Mouse (Mus musculus) R1 (cell line): ENCODE data around the gene Ghr.

Experiments
- DNase-seq: peaks from one replicate; pipeline ENCODE4 v3.0.0-alpha.2; 2018; ENCODE audit warnings: low read depth, low spot score

The Ghr gene

GRCm38 (mm10) chr15:3536309-3536900 lies 46.9 kb downstream of the Ghr start:
- no peak for DNase-seq

GRCm38 (mm10) chr15:3514027-3514426 lies 69.3 kb downstream of the Ghr start:
- no peak for DNase-seq

- no peak for DNase-seq
Measured at GRCm38 (mm10) chr15:3512380-3512779, 70.9 kb downstream of the Ghr start.

- DNase-seq, result no peak
Measured at GRCm38 (mm10) chr15:3511639-3512171, 71.6 kb downstream of the Ghr start.

DNA sequence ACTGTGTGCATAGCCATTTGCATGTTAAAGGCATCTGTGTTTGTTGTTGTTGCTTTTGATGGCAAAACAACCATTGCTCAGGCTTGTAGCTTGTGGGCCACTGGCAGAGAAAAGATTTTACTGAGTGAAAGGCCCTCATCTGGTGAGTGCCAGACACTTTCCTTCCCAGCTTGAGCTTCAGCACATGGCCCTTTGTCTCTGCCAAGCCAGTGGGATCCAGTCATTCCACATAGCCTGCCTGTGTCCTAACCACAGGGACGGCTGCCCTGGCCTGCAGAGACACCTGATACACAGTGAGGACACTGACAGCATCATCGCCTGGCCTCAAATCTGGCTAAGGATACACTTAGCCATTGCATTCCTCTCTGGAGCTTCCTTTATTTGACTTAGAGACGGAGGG lies 74.2 kb downstream of the Ghr start:
- peak; percentile 2 for DNase-seq

- DNase-seq, result no peak
Measured at GRCm38 (mm10) chr15:3507329-3507728, 76.0 kb downstream of the Ghr start.

- no peak for DNase-seq
Measured at GRCm38 (mm10) chr15:3504700-3505099, 78.6 kb downstream of the Ghr start.

DNA sequence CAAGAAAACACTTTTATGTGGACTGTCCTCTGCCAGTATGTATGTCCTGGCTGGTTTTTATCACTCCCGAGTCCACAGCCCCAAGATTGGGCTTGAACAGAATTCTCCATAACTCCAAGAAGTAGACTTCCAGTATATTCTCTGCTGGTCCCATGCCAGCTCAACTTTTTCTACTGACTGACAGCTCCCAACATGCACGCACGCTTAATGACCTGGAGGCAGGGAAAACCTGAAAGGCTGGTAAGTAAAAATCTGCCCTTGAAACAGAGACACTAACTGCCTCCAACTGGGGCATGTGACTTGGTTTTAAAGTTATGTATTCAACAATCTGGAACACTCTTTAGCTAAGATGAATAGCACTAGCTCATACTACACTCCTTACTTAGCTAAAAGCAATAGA lies 81.6 kb downstream of the Ghr start:
- DNase-seq, result no peak

DNA sequence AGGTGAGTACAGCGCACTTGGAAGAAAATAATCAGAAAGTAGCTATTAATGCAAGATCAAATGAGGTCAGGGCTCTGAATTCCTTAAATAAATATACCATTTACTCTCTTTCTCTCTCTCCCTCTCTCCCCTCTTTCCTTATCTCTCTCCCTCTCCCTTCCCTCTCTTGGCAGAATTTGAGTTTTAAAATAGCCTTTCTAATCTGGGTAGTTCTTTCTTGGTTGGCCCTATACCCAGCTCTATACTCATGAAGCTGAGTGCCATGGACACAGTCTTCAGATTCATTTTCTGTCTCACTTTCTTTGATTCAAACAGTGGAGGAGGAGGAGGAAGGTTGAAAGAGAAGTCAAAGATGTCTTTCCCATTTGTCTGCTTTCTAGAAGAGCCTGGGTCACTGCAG lies 84.3 kb downstream of the Ghr start:
- no peak for DNase-seq

- peak; percentile 10 for DNase-seq
Measured at GRCm38 (mm10) chr15:3497946-3498580, 85.2 kb downstream of the Ghr start.

DNA sequence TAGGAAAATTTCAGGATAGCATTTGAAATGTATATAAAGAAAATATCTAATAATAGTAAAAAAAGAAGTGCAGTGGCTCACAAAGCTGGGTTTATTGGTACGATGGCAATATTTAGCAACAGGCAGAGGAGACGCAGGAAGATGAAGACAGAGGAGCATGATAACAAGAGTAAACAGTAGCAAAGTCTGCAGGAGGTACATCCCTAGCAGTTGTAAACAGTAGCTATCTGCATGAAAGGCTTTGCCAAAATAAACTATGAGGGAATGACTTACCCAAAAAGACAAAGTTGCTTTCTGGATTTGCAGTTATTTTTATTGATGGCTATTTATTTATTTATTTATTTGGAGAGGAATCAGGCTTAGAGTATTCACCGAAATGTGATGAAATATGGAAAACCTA lies 92.4 kb downstream of the Ghr start:
- no peak for DNase-seq

- DNase-seq, result no peak
Measured at GRCm38 (mm10) chr15:3490011-3490410, 93.3 kb downstream of the Ghr start.

- no peak for DNase-seq
Measured at GRCm38 (mm10) chr15:3489180-3489579, 94.1 kb downstream of the Ghr start.

DNA sequence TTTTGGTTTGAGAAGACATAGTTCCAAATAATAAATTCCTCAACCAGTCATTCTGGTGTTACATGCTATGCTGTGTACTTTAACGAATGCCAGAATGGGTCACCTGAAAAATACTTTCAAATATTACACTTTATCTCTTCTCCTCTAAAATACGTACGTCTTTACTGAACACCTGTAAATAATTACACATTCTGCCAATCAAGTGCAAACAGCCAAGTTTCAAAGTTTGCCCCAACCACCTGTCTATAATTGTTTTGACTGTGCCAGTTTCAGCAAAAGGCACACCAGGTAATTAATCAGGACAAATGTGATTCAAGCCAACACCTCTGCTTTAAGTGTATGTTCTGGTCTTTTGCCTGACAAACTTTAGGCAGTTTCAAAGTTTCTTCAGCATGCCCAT lies 94.7 kb downstream of the Ghr start:
- DNase-seq, result no peak

DNA sequence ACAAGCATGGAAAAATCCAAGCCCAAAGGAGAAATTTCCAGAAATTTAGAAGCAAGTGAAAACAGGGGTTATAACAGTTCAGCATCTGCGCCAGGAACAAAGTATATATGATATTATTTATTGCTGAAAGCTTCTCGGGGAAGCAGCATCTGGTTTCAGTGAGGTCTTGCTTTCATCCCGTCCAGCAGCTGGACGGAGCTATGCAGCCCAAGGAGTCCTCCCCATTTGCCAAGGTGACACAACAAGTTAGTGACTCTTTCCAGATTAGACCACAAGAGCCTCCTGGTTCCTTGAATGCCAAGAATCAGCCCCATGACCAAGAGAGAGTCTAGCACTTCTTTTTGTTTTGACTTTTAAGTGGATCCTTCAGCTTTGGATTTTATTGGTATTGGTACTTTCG lies 96.6 kb downstream of the Ghr start:
- no peak for DNase-seq

- DNase-seq, result no peak
Measured at GRCm38 (mm10) chr15:3485367-3485766, 97.9 kb downstream of the Ghr start.

GRCm38 (mm10) chr15:3483451-3483850 lies 99.8 kb downstream of the Ghr start:
- no peak for DNase-seq

DNA sequence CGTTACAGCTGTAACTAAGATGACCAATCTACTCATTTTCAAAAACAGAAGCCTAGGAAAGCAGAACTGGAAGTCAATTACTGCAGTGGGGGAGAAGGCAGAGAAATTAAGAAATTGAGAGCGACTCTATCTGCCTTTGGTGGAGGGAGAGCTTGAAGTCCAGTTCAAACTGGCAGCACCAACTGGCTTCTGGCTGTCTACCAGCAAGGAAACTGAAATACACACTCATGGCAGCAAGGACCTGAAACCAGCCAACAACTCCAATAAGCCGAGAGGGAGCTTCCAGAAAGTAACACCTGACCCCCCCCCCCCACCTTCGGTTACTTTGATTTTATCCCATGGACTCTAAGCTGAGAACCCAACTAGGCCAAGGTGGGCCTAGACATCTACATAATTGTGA lies 114.1 kb downstream of the Ghr start:
- DNase-seq, result no peak

DNA sequence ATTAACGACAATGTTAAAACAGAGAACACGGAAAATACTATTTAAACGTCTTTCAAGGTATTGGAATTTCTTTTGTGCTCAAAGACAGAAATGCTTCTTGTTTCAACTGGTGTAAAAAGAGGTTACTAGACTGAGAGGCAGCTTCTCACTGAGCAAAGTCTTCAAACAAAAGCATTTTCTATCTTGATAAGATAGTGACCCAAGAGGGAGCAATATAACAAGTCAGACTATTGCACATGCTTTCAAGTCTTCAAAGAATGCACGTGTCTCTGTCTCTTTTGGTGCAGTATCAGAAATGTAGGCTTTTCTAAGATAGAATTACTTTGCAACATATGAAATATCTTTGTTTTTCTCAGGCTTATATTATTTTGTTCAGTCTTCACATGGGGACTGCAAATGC lies 116.7 kb downstream of the Ghr start:
- no peak for DNase-seq

DNA sequence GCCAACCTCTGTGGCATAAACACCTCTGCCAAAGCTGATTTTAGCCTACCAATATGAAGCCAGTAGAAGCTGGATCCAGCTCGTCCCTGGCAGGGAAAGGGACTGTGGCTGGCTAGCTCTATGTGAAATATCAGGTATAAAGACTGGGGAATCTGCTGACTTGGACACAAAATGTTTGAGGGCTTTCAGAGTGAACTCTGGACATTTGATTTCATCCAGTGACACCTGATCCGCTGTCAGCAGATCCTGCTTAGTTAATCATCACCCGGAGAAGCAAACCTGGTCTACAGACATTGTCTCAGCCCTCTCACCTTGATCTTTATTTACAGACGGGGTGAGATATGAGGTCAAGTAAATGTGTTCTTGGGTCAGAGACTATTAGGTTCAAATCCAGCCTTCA lies 118.5 kb downstream of the Ghr start:
- DNase-seq, result no peak

- no peak for DNase-seq
Measured at GRCm38 (mm10) chr15:3456543-3456942, 126.7 kb downstream of the Ghr start.

GRCm38 (mm10) chr15:3455572-3455971 lies 127.7 kb downstream of the Ghr start:
- no peak for DNase-seq

DNA sequence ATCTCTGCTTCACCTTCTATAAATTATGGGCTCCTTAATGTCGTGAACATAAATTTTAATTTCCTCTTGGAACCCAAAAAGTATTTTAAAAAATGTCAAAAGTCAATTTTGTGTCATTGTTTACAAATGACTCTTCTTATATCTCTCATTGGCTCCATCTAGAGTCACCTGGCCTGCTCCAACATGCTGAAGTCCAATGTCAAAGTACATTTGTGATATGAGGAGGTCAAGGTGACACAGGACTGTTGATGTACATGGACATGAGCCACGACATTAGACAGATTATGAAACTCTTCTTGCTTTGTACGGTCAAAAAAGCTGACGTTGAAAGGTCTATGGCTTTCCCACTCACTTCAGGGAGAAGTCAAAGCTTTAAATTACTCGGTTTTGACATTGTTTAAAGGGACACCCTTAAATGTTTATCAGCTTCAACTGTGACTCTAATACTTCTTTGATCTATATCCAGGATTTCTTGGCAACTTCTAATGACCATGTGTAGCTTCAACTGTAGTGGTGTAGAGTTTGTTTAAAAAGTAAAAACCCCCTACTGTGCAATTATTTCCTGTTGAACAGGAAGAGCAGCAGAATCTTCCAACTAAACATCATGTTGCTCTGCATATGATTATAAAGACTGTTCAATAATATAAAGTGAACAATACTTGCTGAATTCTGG lies 131.1 kb downstream of the Ghr start:
- DNase-seq, result no peak
